Mouse (Mus musculus) ES-E14 (cell line): Measurements from ENCODE around the gene Opalin.

Experiments used
- HCFC1 ChIP-seq: IDR thresholded peaks from 2 replicates; pipeline ENCODE4 v1.6.1; 2012; ENCODE audit warnings: low read length, inconsistent platforms, borderline replicate concordance; ENCODE audit not compliant: insufficient read depth
- MAFK ChIP-seq: IDR thresholded peaks from 2 replicates; pipeline ENCODE4 v1.6.1; 2014; ENCODE audit warnings: mild to moderate bottlenecking, low read depth, low read length, inconsistent platforms; ENCODE audit not compliant: insufficient read depth

DNA sequence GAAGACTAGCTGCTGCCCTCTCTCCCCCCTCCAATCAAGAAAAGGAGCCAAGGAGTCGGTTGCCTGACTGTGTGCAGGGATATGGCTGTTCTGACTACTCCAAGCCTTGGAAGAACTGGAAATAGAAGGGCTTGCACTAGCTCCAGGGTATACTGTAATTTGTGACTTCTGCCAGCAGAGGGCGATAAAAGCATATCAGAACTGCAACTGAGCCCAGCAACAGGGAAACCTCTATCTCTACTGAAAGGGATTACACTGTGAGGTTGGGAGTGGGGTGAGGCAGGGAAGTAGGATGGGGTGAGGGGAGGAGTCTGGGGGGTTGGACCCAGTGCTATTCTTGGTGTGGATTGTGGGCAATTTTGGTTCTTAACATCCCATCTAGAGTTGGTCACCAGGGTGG is 9.8 kb upstream of the Opalin start:
- TF ChIP-seq HCFC1 (no peak), MAFK (no peak)
